Mouse (Mus musculus) cerebellum, adult 9-11 months (tissue): ENCODE results near the gene Ppp1r3g.
A peak's percentile ranks its signal among the peaks of the same experiment; 100 is the strongest.
"Not testable (repeated sequence)": the region's sequence is repeated elsewhere in the genome, so short reads cannot be mapped to it uniquely, and the experiment has no call there.

Experiments
- DNase-seq: peaks from one replicate; pipeline ENCODE4 v3.0.0; 2022

Gene Ppp1r3g

DNA sequence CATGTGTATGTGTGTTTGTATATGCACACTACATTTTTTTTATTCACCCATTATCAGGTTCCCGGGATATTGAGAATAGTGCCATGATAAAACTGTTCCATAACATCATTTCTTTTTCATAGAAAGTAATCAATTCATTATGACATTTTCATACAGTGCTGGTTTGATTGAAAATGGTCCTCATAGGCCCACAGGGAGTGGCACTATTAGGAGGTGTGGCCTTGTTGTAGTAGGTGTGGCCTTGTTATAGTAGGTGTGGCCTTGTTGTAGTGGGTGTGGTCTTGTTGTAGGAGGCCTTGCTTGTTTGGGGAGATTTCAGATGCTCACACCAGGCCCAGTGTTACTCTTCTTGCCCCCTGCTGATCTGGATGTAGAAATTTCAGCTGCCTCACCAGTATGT is at the start of gene Ppp1r3g:
Gene Ppp1r3g (plus strand): TSS at position 301 of the 400 bp plus-strand sequence.
- DNase-seq = no peak

DNA sequence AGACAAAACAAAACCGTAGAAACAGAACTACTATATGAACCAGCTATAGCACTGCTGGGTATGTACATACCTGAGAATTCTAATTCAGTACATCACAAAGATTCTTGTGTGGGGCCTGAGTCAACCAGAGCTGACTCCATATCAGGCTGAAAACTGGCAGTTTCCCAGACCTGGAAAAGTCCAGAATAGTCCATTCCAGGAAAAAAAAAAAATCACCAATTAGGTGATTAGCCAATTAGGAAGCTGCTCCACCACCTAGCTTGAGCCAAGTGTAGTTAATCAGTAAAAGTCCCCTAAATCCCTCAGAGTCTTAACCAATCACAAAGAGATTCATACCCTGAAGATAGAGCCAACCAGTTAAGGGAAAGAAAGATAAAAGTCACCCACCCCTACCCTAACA is 47.2 kb upstream of the Ppp1r3g start:
- DNase-seq = no peak

DNA sequence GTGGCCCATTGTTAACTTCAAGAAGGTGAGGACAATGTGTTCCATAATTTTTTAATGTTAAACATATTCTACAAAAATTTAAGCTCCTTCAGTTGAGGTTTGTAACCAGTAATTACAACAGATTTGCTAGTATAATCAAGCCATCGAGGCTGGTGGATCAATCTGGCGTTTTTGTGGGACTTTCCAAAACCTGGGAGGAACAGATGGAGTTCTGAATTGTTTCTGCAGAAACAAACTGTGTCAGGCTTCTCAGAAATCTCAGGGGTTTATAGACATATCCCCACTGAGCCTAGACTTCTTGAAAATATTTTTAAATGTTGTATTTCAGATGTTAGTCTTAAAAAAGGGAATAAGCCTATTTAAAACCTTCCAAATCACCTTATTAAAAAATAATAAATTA is 20.6 kb upstream of the Ppp1r3g start:
- DNase-seq = no peak

DNA sequence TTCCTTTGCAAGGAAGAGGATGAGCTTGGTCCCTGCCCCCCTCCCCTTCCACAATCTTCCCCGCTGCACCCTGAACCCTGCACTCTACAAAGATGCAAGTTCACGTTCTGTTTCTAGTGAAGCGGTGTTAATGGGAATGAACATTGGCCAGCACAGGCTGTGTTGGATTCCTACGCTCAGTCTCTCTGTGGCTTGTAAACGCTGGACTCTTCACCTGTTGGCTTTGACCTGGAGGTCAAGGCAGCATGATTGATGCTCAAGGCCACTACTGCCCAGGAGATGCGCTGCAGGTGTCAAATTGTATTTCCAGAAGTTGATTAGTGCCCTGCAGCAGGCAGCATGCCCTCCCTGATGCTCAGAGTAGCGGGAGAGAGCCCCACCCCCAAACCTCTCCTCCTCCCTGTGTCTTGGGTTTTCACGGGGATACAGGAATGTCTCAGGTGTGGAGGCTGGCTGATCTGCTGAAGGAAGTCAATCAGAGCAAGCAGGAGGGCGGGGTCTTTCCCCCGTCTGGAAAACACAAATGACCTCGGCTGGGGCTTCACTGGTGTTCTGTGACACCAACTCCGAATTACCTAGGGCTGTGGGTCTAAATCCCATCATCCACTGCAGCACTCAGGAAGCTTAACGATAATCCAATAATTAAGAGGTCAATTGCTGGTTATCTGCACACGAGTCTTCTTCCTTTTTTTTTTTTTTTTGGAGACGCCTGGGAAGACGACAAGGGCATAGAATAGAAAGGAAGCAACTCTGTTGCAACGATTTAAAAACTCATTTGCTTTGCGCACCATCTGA is 18.6 kb upstream of the Ppp1r3g start:
- DNase-seq = no peak

DNA sequence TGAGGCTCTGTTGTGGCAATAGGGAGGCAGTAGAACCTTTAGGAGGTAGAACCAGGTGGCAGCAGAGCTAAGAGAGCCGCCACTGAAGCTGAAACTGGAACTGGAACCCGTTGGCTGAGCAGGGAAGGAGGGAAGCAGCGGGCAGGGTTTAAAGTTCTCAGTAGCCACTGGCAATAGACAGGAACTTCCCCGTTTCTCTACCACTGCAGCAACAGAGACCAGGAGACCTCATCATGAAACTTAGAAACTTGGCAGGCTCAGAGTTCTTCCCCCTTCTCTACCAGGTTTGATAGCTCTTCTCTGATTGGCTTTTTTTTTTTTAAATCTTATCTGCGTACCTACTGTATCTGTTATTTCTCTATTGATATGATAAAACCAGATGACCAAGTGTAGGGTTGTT is 17.7 kb upstream of the Ppp1r3g start:
- no peak for DNase-seq

DNA sequence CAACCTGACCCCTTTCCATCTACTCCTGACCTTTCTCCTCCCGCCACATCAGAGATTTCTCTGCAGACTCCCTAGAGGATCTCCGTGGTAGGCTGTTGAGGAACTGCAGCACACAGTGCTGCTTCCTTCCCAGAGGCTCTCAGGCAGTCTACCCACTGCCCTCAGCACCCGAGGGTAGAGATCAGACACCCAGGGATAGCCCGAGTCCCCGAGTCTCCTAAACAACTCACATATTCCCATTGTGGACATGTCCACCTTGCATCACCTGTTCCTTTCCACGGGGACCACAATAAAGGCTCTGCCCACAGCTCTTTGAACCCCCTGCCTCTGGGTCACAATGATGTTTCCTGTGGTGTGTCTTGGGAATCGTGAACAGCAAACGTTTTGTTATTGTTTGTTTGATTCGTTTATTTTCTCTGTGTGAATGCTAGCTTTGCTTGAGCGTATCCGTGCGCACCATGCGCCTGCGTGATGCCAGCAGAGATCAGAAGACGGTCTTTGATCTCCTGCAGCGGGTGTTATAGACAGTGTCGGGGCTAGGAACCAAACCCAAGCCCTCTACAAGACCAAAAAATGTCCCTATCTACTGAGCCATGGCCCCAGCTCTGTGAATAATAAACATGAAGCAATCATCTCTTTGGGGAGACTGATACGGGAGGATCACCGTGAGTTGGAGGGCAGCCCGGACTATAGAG is 11.8 kb upstream of the Ppp1r3g start:
- no peak for DNase-seq

DNA sequence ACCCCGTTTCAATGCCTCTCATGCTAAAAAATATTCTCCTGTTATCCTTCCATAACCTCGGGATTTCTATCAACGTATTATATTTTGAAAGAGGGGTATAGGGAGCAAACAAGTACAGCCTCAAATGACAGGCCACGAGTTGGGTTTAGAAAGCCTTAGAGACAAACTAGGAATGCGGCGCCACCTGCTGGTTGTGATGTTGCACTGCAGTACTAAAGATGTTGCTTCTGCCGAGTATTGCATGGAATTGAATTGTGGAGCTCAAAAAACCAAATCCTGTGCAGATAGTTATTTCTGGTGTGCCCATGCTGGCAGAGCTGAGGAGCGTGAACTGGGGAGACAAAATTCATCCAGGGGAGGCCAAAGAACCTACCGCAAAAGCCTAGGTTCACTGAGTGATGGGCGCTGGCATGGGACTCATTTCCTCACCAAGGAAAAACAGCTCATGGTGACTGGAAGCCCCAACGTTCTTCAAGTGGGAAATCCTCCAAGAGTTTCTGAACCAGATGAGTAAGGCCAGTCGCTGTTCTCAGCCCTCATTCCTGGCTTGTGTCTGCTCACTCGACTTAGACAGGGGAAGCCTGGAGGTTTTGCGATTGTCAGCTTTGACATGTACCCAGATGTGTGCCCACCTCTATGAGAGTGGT is 11.2 kb upstream of the Ppp1r3g start:
- peak; percentile 58 for DNase-seq

DNA sequence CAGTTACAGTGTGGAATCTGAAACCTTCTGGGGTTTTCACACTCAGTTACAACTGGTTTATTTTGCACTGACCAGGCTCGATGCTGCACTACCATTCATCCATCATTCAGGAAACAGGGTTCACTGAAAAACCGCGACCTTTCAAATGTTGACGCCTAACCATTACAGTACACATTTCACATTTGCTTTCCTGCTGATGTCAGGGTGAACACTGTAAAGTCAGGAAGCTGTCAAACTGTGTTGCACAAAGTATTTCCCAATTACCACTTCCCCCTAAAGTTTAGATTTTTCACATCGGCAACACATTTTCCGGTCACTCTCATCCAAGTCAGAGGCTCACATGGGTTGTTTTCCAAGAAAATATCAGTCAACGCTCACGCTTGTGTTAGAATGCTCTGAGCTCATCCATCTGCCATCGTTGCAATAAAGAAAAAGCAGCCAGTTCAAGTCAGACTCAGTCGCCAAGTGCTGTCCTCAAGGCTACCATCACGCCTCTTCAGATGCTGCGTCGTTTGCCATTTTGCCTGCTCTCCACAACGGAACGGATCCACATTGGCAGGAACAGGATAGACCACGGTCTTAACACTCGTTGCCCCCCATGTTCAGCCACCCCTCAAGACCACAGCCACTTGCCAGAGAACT is 8.7 kb upstream of the Ppp1r3g start:
- DNase-seq = no peak

DNA sequence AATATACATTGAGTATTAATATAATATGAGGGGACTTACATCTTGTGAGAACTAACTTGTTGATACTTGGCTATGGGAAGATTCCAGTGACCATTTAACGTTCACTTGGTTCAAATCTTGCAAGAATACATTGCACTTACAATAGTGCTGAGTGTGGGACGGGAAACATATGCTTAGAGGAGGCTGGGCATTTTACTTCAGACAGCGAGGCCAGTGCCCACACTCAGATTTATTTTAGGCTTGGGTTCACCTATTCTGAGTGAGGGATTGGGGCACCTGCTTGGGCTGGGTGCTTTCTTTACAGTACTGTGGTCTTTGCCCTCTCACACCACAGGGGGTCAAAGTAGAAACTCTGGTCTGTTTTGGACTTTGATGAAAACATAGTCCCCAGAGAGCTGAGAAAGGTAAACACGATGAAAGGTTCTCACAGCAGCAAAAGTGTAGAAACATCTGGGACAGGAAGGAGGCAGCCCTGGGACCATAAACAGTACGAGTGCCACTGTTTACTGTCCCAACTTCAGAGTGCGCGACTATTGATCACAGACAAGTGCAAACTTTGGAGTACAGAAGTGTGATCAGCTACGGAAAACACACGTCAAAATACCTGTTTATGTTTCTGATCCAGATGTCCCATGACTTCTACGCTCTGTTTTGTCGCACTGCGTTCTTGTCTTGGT is 890 bp downstream of the Ppp1r3g start:
- no peak for DNase-seq

DNA sequence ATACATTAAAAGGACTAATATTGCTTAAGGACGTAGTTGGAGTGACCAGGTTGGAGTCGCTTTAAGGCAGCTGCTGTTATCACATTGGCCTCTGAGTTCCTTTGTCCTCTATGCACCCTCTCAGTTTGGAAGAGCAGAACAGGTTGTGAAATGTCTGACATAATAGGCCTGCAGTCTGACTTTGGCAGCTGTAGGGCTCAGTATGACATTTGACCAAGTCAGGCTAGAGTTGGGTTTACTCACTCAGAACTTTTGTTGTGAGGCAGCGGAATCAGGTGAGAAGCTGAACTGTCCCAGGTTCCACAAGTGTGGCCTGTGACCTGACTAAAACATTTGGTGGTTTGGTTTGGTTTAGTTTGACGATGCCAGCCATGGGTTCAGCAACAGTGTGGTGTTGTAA is 4.9 kb downstream of the Ppp1r3g start:
- no peak for DNase-seq

DNA sequence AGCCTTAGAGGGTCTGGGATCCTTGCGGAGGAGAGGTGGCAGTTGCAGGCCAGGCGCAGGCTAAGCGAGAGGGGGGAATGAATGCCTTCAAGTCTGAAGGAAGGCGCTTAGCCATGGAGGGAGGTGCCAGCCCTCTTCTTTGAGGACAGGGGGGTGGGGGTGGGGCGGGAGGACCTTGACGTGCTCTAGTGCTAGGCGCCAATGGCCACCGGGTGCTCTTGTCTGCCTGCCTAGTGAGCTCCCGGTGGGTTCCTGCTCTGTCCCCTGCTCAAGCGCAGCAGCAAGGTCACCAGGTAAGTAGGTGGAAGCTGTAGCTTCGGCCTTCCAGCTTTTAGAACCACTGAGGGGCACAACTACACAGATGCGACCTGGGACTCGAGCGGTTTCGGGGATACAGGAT is 9.1 kb downstream of the Ppp1r3g start:
- no peak for DNase-seq

DNA sequence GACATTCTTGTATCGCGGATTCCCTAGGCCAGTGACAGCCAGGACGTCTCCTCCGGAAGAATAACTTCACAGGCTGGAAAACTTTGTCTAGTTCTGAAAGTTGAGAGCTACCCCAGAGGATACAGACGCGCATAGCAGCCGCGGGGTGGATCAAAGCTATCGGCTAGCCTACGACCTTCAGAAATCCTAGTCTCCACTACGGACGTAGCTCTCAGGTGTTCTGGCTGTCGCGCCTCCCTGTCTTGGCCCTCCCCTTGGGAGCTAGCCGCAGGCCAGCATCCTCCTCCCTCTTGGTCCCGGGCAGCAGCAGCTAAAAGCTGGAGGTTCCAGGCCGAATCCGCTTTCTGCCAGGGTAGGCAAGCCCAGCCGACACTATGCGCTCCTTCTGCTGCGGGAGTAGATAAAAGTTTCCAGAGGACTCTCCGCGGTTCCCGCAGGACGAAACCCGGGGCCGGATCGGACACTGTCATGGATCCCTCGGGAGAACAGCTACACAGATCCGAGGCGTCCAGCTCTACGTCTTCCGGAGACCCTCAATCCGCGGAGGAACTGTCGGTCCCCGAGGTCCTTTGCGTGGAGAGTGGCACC is 9.6 kb downstream of the Ppp1r3g start:
- DNase-seq = no peak

DNA sequence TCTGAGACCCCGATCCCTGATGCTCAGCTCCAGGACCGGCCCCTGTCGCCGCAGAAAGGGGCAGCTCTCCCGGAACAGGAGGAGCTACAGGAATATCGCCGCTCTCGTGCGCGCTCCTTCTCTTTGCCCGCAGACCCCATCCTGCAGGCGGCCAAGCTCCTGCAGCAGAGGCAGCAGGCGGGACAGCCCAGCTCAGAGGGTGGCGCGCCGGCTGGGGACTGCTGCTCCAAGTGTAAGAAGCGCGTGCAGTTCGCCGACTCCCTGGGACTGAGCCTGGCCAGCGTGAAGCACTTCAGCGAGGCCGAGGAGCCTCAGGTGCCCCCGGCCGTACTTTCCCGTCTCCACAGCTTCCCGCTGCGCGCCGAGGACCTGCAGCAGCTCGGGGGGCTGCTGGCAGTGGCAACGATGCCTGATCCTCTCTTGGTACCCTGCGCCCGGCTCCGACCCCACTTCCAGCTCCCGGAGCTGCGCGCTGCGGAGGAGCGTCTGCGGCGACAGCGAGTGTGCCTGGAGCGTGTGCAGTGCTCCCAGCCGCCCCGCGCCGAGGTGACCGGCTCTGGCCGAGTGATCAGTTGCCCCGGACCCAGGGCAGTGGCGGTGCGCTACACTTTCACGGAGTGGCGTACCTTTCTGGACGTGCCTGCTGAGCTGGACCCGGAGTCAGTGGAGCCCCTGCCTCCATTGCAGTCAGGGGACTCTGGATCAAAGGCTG is 10.2 kb downstream of the Ppp1r3g start:
- DNase-seq = no peak

DNA sequence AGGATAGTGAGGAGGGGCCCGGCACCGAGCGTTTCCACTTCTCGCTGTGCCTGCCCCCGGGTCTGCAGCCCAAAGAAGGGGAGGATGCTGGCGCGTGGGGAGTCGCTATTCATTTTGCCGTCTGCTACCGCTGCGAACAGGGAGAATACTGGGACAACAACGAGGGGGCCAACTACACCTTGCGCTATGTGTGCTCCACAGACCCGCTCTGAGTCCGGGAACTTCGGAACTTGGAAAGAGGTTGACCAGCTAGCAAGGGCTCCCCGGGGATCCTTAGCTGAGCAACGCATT is 10.7 kb downstream of the Ppp1r3g start:
- no peak for DNase-seq

DNA sequence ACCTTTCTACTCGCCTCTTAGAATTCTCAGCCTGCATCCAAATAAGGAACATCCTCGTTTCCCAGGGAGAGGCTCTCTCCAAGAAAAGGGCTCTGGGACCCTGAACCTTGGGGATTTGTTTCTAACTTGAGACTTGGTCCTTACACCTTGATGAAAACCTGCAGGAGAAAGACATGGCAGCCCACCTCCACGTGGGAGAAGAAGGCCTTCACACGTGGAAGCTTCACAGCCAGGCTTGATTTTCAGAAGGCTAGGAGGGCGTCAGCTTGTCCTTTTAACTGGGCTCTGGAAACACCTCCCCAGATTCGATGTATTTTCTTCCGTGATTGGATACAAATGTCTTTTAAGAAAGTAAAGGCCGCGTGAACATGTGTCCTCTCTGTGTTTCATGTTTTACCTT is 11.2 kb downstream of the Ppp1r3g start:
- DNase-seq = no peak

DNA sequence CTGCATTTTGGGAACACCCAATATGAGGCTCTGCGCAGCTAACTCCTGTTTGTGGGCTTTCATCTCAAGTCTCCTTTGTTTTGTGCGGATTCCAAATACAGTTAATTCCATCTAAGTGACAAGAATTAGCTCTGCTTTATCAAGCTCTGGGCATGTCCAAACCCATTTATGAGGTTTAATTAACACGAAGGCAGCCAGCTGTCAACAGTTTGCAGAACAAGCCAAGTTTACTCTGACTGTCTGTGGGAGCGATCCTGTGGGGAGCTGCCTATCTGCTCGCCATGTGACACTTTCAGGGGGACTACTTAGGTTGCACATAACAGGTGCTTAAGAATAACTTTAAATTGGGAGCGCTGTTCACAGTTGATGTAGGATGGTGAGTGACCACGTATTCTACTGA is 18.3 kb downstream of the Ppp1r3g start:
- DNase-seq = no peak

DNA sequence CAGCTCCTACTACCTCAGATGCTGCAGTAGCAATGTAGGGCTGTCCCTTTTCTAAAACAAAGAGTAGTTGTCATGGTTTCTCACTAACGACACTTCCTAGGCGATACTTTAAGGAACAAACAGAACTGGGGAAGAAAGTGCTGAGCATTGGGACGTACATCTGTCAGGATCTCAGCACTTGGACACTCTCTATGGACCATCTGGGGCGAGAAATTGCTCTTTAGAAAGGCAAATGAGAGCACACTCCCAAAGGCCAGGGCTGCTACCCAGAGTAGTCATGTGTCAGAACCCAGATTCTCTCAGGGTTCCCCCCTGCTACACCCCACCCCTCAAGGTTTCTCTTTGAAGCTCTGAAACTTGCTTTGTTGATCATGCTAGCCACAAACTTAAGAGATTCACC is 21.8 kb downstream of the Ppp1r3g start:
- no peak for DNase-seq

DNA sequence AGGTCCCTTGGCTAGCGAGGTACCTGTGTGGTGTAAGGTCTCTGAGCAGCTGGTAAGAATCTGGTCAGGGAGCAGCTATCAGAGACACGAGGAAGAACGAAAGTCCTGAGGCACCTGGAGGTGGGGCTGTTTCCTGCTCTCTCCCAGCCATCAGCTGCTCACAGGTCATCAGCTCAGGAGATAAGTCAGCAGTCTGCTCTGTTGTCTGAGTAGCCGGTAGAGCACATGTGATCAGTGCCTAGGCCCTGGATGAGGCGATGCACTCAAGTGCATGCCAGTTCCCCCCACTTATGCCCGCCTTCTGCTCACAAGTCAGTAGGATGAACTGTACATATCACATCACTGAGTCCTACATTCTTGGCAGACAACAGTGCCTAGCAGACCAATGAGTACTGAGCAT is 24.3 kb downstream of the Ppp1r3g start:
- no peak for DNase-seq

DNA sequence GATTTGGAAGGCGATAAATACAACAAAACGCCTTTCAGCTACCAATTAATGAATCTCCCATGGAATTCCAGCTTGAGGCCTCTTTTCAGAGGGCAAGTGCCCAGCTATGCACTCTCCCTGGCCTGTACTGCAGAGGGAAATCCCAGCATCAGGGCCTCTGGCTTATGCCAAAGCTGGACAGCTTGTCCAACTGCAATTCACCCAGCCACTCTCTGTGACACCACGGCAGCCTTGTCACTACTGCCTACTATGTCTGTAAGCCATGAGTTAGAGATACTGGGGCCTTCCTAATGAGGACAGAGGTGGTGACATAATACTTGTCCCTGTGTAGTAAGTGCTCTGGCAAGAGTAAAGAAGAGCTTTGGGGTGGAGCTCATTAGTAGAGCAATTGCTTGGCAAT is 30.7 kb downstream of the Ppp1r3g start:
- DNase-seq = no peak

DNA sequence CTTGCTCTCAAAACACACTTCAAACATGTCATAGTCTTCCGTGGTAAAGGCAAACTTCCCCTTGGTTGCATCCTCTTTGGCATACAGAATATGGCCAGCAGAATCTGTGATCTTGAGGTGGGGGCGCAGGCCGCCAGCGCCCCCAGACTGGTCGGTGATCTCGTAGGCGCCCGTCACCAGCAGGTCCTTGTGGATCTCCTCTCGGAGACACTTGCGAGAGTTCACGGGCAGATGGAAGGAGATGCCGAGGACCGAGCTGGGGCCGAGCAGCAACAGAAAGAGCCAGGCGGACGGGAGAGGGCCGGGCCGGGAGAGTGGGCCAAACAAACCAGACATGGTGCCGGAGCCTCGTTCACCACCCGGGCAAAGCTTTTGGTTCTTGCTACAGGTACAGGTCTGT is 32.5 kb downstream of the Ppp1r3g start:
- not testable (repeated sequence) for DNase-seq

DNA sequence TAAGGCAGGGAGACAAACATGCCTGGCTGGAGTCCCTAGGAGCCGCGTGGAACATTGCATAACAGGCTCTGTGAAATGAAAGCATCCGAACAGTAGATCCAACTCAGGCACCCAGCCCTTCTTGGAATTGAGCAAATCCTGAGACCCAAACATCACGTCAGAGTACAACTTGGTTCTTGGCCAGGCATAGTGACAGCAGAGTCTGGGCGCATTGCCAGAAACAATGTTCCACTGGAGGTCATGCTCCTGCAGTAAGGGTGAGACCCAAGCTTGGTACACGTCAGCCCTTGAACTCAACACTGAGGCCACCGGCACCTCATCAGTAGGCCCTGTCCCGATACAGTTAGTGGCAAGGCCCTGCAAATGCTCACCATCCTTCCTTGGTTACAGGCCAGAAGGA is 35.4 kb downstream of the Ppp1r3g start:
- peak; percentile 34 for DNase-seq

DNA sequence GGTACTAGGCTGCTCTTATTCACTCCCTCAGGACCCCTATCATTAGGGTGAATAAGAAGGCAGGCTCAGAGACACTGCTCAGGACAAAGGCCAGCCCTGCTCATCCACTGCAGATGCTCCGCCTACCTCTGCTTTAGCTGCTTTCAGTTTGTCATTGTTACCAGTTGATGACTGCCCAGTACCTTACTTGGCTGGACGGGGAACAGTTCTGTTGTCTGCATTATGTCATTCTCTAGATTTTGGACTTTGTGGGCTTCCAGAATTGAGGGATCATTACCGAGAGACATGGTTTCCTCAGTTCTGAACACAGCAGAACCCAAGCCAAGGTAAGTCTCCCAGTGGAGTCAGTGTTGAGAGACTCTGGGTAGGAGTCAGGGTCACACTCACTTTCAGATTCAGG is 36.6 kb downstream of the Ppp1r3g start:
- DNase-seq = no peak
